Mouse (Mus musculus) limb, embryonic 14.5 days (tissue): ENCODE data around the gene Ppp1r18. TPM values are rescaled to one million over a fixed set of nuclear protein-coding genes. Genes with fewer than 3 reads are reported as not detected.

Experiments
- ATAC-seq: fragments of 200-750 bp; cut with Nextera tagmentation; 2 replicates; pipeline ENCODE4 v1.8.0; 2017; ENCODE audit warnings: low read depth, moderate number of reproducible peaks, moderate TSS enrichment; ENCODE audit not compliant: low FRiP score
- DNase-seq: peaks from one replicate; pipeline ENCODE4 v3.0.0-alpha.2; 2015; ENCODE audit warnings: low spot score
- H3K27ac ChIP-seq: fragments of 300-500 bp; sonication (generic); replicated peaks from 2 replicates; pipeline ENCODE4 v1.5.1; 2014; ENCODE audit warnings: low read depth, mild to moderate bottlenecking, low read length, moderate library complexity, mixed read lengths
- H3K27me3 ChIP-seq: fragments of 300-500 bp; sonication (generic); 2 replicates; pipeline ENCODE4 v1.6.1; 2014; ENCODE audit warnings: low read length, mixed read lengths; ENCODE audit not compliant: control insufficient read depth, insufficient read depth
- H3K36me3 ChIP-seq: fragments of 300-500 bp; sonication (generic); 2 replicates; pipeline ENCODE4 v1.6.1; 2014; ENCODE audit warnings: mild to moderate bottlenecking, low read length, moderate library complexity, mixed read lengths; ENCODE audit not compliant: control insufficient read depth, insufficient read depth
- H3K4me1 ChIP-seq: fragments of 300-500 bp; sonication (generic); 2 replicates; pipeline ENCODE4 v1.6.1; 2014; ENCODE audit warnings: antibody characterized with exemption, low read length, mixed read lengths; ENCODE audit not compliant: control insufficient read depth, insufficient read depth
- H3K4me2 ChIP-seq: fragments of 300-500 bp; sonication (generic); replicated peaks from 2 replicates; pipeline ENCODE4 v1.6.1; 2014; ENCODE audit warnings: low read depth, mild to moderate bottlenecking, low read length, moderate library complexity; ENCODE audit not compliant: severe bottlenecking
- H3K4me3 ChIP-seq: fragments of 300-500 bp; sonication (generic); replicated peaks from 2 replicates; pipeline ENCODE4 v1.5.1; 2014; ENCODE audit warnings: low read length
- H3K9ac ChIP-seq: fragments of 300-500 bp; sonication (generic); 2 replicates; pipeline ENCODE4 v1.6.1; 2014; ENCODE audit warnings: mild to moderate bottlenecking, low read depth, low read length, moderate library complexity; ENCODE audit not compliant: severe bottlenecking
- H3K9me3 ChIP-seq: fragments of 300-500 bp; sonication (generic); 2 replicates; pipeline ENCODE4 v1.6.1; 2016; ENCODE audit warnings: low read length; ENCODE audit not compliant: control insufficient read depth
- POLR2A ChIP-seq: fragments of 200-500 bp; IDR thresholded peaks from 2 replicates; pipeline ENCODE4 v1.8.0; 2012; ENCODE audit warnings: inconsistent platforms, mild to moderate bottlenecking, moderate library complexity, borderline replicate concordance; ENCODE audit not compliant: insufficient read depth, insufficient read length; ENCODE audit errors: extremely low read depth
- WGBS: fragments of 180-500 bp; shearing (Covaris S2); extraction: QIAGEN DNeasy Blood & Tissue Kit; methylation state at CpG from one replicate; pipeline ENCODE4 v1.1.7; 2014; 5-methylcytosine and 5-hydroxymethylcytosine counted together
- polyA plus RNA-seq, 2 experiments: library from polyadenylated mRNA; depleted of rRNA in 1 of 2; stranded (reverse) in 1 of 2; unstranded in 1 of 2; fragments of >200 nt; fragmentation: Nextera tagmentation in 1 of 2; extraction: Ambion mirVana in 1 of 2; gene quantifications; 2 replicates each; pipeline versions ENCODE4 v1.2.1 to v1.2.3; 2012 to 2014

The Ppp1r18 gene
- polyA plus RNA-seq, 2 experiments = 26.3 to 47.2 TPM

- Histone ChIP-seq H3K27ac (0 out of 2 replicates have a peak overlapping the region, but pooled peaks have one; percentile 59), H3K27me3 (no peaks in the 10 kb centered on the region), H3K36me3 (peaks cover 9% of the 10 kb centered on the region), H3K9ac (peak overlapping the region; percentile 83), H3K9me3 (no peaks in the 10 kb centered on the region), H3K4me1 (peaks cover 39% of the 10 kb centered on the region), H3K4me3 (peak overlapping the region; percentile 62), H3K4me2 (peak overlapping the region; percentile 97)
- WGBS = 28% methylated on average over 14 of the region's 17 CpGs
- no peak for TF ChIP-seq POLR2A
- ATAC-seq = no peak
- DNase-seq = no peak
These were observed 2.9 kb downstream of the Ppp1r18 start for GRCm38 (mm10) chr17:35868165-35868820.

GRCm38 (mm10) chr17:35868961-35869345 lies 3.6 kb downstream of the Ppp1r18 start:
- ATAC-seq (no peak), DNase-seq (no peak)
- peak overlapping the region; percentile 97 for H3K4me2 ChIP-seq

GRCm38 (mm10) chr17:35869346-35870067 lies 4.1 kb downstream of the Ppp1r18 start:
- no peak for TF ChIP-seq POLR2A
- no peak for DNase-seq

More at GRCm38 (mm10) chr17:35868961-35869345, 3.6 kb downstream of the Ppp1r18 start:
- peak overlapping the region; percentile 59 for H3K27ac ChIP-seq
- H3K36me3 ChIP-seq = peaks cover 8% of the 10 kb centered on the region
- no peaks in the 10 kb centered on the region for H3K9me3 ChIP-seq
- TF ChIP-seq POLR2A = no peak
- H3K4me1 ChIP-seq = peaks cover 39% of the 10 kb centered on the region
- H3K4me3 ChIP-seq = peak overlapping the region; percentile 62
- no peaks in the 10 kb centered on the region for H3K27me3 ChIP-seq
- peak overlapping the region; percentile 83 for H3K9ac ChIP-seq
- WGBS = 4% methylated on average over 7 of the region's 7 CpGs

DNA sequence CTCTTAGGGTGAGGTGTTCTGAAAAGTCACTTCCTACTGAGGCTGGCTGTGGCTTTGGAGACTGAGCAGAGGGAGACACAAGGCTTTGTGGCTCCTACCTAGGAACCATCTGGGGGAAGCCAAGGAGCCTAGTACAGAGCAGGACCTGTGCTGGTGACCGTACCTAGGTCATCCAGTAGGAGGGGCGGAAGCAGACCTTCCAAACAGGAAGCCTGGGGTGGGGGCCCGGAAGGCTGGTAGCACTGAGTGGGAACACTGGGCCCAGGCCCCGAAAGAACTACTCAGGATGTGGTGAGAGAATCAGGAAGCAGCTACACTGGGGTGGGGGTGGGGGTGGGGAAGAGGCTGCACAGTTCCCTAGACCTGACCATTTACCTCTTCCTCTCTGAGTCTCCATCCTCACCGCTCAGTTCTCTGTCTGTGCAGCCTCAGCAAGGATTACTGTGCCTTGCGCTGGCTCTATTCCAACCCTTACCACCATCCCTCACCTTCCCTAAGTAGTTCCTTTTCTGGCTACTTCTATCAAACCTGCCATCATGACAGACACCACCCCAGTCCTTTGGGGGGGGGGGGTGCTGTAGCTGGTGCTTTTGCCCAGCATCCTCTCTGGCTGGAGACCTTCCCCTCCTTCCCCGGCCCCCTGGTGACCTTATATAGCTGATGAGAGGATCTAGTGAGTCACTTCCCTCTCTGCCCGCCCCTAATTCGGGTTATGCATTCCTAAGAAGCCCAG lies 4.9 kb downstream of the Ppp1r18 start:
- ATAC-seq (no peak), DNase-seq (no peak)
- TF ChIP-seq POLR2A = no peak
- WGBS = 61% methylated on average over 9 of the region's 9 CpGs
- peak overlapping the region; percentile 97 for H3K4me2 ChIP-seq
- peak overlapping the region; percentile 62 for H3K4me3 ChIP-seq
- no peaks in the 10 kb centered on the region for H3K9me3 ChIP-seq
- no peaks in the 10 kb centered on the region for H3K27me3 ChIP-seq
- no peak overlapping the region for H3K27ac ChIP-seq
- H3K9ac ChIP-seq = peak overlapping the region; percentile 83; the same call in 1 of the 2 replicates
- H3K4me1 ChIP-seq = peaks cover 33% of the 10 kb centered on the region
- H3K36me3 ChIP-seq = peaks cover 22% of the 10 kb centered on the region

More at GRCm38 (mm10) chr17:35869346-35870067, 4.1 kb downstream of the Ppp1r18 start:
- H3K27ac ChIP-seq = peak overlapping the region; percentile 59
- 4% methylated on average over 7 of the region's 7 CpGs for WGBS
- no peaks in the 10 kb centered on the region for H3K27me3 ChIP-seq
- peak overlapping the region; percentile 83 for H3K9ac ChIP-seq
- H3K4me1 ChIP-seq = peaks cover 39% of the 10 kb centered on the region
- peaks cover 14% of the 10 kb centered on the region for H3K36me3 ChIP-seq
- H3K9me3 ChIP-seq = no peaks in the 10 kb centered on the region
- peak overlapping the region; percentile 62 for H3K4me3 ChIP-seq
- ATAC-seq = no peak
- peak overlapping the region; percentile 97 for H3K4me2 ChIP-seq
